Mouse (Mus musculus): ENCODE data around the gene Ero1lb.
"Not testable (repeated sequence)": the region's sequence is repeated elsewhere in the genome, so short reads cannot be mapped to it uniquely, and the experiment has no call there.

The Ero1lb gene

GRCm38 (mm10) chr13:12578145-12578544 lies 12.5 kb downstream of the Ero1lb start:
- no peak for DNase-seq

- peak; percentile 17 to 44 for DNase-seq
Measured at GRCm38 (mm10) chr13:12589003-12589402, 23.3 kb downstream of the Ero1lb start.

GRCm38 (mm10) chr13:12597075-12597474 lies 31.4 kb downstream of the Ero1lb start:
- not testable (repeated sequence) for DNase-seq

- DNase-seq, result not testable (repeated sequence)
Measured at GRCm38 (mm10) chr13:12610206-12610605, 44.5 kb downstream of the Ero1lb start.

- DNase-seq, result not testable (repeated sequence)
Measured at GRCm38 (mm10) chr13:12614026-12614425, 48.4 kb downstream of the Ero1lb start.

DNA sequence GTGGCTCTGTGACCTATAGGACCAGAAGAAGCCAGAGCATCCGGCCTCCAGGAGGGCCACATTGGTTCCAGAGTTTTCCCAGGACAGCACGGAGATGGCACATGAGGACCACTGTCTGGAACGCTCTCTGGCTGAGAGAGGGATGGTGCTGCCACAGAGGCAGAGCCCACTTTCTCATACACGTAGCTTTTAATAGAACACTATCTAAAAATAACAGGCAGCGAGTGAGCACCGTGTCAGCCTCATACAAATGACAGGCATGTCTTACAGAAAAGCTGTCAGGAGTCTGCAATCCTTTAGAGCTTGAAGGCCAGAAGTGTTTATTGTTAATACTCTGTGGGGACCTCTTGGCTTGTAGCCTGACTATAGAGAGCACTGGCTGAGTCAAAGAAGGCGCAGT lies 48.9 kb downstream of the Ero1lb start:
- not testable (repeated sequence) for DNase-seq

DNA sequence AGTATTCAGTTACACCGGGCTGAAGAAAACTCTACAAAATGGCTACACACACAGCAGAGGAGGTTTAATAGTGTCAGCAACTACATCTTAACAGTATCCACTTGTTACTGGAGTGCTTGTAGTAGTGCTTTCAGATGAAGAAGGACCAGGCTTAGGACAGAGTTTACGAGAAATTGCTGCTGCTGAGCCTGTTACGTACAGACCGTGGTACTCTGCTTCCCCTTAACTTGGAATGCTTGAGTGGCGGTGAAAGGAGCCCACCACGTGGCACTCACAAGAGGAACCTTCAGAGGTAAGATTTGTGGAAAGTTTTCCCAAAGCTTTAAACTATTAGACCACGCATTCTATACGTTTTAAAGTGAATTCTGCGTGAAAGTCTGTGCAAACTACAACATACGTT lies 49.3 kb downstream of the Ero1lb start:
- DNase-seq, result not testable (repeated sequence)

DNA sequence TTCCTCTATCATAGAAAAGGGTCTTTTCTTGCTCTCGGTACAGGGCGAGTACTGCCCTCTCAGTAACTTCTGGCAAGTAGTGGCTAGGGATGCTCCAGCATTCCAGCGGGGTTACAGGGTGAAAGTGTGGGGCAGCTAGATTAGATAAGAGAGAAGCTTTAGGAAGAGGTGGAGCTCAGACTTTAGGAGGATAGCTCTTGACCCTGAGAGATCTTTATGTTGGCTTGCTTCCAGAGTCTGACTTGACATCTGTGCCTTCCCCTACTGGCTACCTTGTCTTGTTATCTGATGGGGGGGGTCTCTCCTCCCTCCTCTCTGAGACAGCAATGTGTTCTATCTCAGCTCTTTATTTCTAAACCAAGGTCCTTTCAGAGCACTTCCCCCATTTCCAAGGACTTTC lies 50.8 kb downstream of the Ero1lb start:
- DNase-seq, result not testable (repeated sequence)

DNA sequence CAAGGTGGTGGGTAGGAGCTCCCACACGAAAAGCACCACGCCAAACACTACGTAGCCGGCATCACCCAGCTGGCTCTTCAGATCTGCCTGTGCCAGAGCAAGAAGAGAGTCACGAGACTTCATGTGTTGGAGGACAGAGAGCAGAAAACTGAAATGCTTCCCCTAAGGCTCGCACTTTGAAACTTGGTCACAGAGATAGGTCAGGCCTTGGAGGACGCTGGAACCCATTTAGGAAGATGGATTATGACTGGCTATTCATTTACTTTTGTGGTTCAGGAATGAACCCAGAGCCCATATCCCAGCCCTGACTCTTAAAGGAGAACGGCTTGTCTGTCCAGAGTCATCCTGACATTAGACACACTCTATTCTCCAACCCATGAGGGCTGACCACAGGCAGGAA lies 54.1 kb downstream of the Ero1lb start:
- not testable (repeated sequence) for DNase-seq

DNA sequence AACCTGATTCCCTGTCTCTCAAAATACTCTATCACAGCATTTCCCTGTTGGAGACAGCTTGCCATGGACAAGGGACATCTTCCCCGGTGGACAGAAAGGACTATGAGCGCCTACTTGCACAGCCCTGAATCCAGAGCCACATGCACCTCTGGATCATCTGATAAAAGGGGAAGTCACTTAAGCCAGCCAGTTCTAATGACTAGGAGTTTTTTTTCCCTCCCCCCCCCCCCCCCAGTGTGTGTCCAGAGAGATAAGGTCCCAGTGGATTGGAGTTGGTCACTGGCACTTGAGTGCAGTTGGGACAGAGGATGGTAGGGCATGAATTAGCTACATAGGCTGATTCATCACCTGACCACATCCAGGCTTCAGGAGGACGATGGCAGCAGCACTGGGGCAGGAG lies 60.4 kb downstream of the Ero1lb start:
- not testable (repeated sequence) for DNase-seq

DNA sequence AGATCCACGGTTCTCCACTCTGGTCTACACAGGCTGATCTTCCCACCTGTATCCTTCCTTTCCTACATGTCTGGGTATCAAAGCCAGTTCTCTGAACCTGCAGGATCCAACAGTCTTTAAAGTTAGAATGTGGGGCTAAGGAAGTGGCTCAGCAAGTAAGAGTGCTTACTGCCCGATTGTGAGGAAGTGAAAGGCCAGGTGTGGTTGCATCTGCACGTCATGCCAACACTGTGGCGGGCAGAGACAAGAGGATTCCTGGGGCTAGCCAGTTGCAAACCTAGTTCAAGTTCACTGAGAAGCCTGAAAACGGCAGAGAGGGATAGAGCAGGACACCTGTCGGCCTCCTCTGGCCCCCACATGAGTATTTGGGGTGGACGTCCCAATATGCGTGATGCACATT lies 62.1 kb downstream of the Ero1lb start:
- DNase-seq, result not testable (repeated sequence)

GRCm38 (mm10) chr13:12628181-12628580 lies 62.5 kb downstream of the Ero1lb start:
- not testable (repeated sequence) for DNase-seq

GRCm38 (mm10) chr13:12630252-12630651 lies 64.6 kb downstream of the Ero1lb start:
- DNase-seq, result not testable (repeated sequence)

- not testable (repeated sequence) for DNase-seq
Measured at GRCm38 (mm10) chr13:12634941-12635588, 69.4 kb downstream of the Ero1lb start.

GRCm38 (mm10) chr13:12642795-12643194 lies 77.1 kb downstream of the Ero1lb start:
- not testable (repeated sequence) for DNase-seq

- DNase-seq, result not testable (repeated sequence)
Measured at GRCm38 (mm10) chr13:12646676-12647075, 81.0 kb downstream of the Ero1lb start.

- DNase-seq, result peak; percentile 70 to 81
Measured at GRCm38 (mm10) chr13:12650020-12650876, 84.6 kb downstream of the Ero1lb start.

GRCm38 (mm10) chr13:12650877-12651176 lies 85.2 kb downstream of the Ero1lb start:
- peak in 1 of 2 experiments; percentile 50 for DNase-seq
